Mouse (Mus musculus) midbrain, embryonic 14.5 days (tissue): ENCODE data around the gene Wdcp. TPM values are rescaled to one million over a fixed set of nuclear protein-coding genes. Genes with fewer than 3 reads are reported as not detected.
A peak's percentile ranks its signal among the peaks of the same experiment; 100 is the strongest.

ENCODE experiments used
- ATAC-seq: fragments of 200-750 bp; cut with Nextera tagmentation; 2 replicates; pipeline ENCODE4 v1.8.0; 2017; ENCODE audit warnings: moderate number of reproducible peaks, moderate library complexity; ENCODE audit not compliant: low FRiP score, low TSS enrichment
- DNase-seq: peaks from one replicate; pipeline ENCODE4 v3.0.0-alpha.2; 2015
- H3K27ac ChIP-seq: fragments of 300-500 bp; sonication (generic); replicated peaks from 2 replicates; pipeline ENCODE4 v1.5.1; 2014; ENCODE audit warnings: mild to moderate bottlenecking, low read depth, low read length, moderate library complexity
- H3K27me3 ChIP-seq: fragments of 300-500 bp; sonication (generic); 2 replicates; pipeline ENCODE4 v1.6.1; 2014; ENCODE audit warnings: low read length, control low read depth, mixed read lengths; ENCODE audit not compliant: control insufficient read depth, insufficient read depth
- H3K36me3 ChIP-seq: fragments of 300-500 bp; sonication (generic); 2 replicates; pipeline ENCODE4 v1.6.1; 2014; ENCODE audit warnings: low read length, control low read depth; ENCODE audit not compliant: control insufficient read depth, insufficient read depth
- H3K4me1 ChIP-seq: fragments of 300-500 bp; sonication (generic); 2 replicates; pipeline ENCODE4 v1.6.1; 2014; ENCODE audit warnings: mild to moderate bottlenecking, antibody characterized with exemption, low read length, control low read depth; ENCODE audit not compliant: control insufficient read depth, insufficient read depth
- H3K4me2 ChIP-seq: fragments of 300-500 bp; sonication (generic); 2 replicates; pipeline ENCODE4 v1.6.1; 2014; ENCODE audit warnings: mild to moderate bottlenecking, low read length, moderate library complexity
- H3K4me3 ChIP-seq: fragments of 300-500 bp; sonication (generic); replicated peaks from 2 replicates; pipeline ENCODE4 v1.5.1; 2014; ENCODE audit warnings: low read depth, low read length
- H3K9ac ChIP-seq: fragments of 300-500 bp; sonication (generic); replicated peaks from 2 replicates; pipeline ENCODE4 v1.6.1; 2014; ENCODE audit warnings: mild to moderate bottlenecking, low read length, moderate library complexity
- H3K9me3 ChIP-seq: fragments of 300-500 bp; sonication (generic); 2 replicates; pipeline ENCODE4 v1.6.1; 2016; ENCODE audit warnings: low read length, control low read depth, mixed read lengths; ENCODE audit not compliant: control insufficient read depth
- WGBS: fragments of 180-500 bp; shearing (Covaris S2); extraction: QIAGEN DNeasy Blood & Tissue Kit; methylation state at CpG from one replicate; pipeline ENCODE4 v1.1.7; 2014; 5-methylcytosine and 5-hydroxymethylcytosine counted together
- polyA plus RNA-seq: library from polyadenylated mRNA; unstranded; fragments of >200 nt; fragmentation: Nextera tagmentation; extraction: Ambion mirVana; gene quantifications from 2 replicates; pipeline ENCODE4 v1.2.1, GENCODE M21; 2014

Wdcp gene
- polyA plus RNA-seq, 1 experiment from 2014 or later, result 10.8 TPM

GRCm38 (mm10) chr12:4859241-4859914, 16.3 kb downstream of the Wdcp start:
- DNase-seq (peak; percentile 20), ATAC-seq (peak; percentile 69)
- H3K4me1 ChIP-seq, result no peaks in the 10 kb centered on the region

GRCm38 (mm10) chr12:4862672-4863071, 19.6 kb downstream of the Wdcp start:
- WGBS, result 91% methylated on average over 4 of the region's 4 CpGs

More at GRCm38 (mm10) chr12:4859241-4859914, 16.3 kb downstream of the Wdcp start:
- 36% methylated on average over 11 of the region's 11 CpGs for WGBS
- Histone ChIP-seq H3K9ac (no peak overlapping the region), H3K4me3 (no peak overlapping the region), H3K9me3 (no peaks in the 10 kb centered on the region), H3K27me3 (no peaks in the 10 kb centered on the region), H3K36me3 (peaks cover 10% of the 10 kb centered on the region; the same call in 1 of the 2 replicates), H3K27ac (peak overlapping the region; percentile 26; the same call in 1 of the 2 replicates), H3K4me2 (no peak overlapping the region)

GRCm38 (mm10) chr12:4863654-4864337, 20.7 kb downstream of the Wdcp start:
- Histone ChIP-seq H3K27ac (no peak overlapping the region), H3K27me3 (no peaks in the 10 kb centered on the region), H3K9ac (no peak overlapping the region), H3K4me1 (no peaks in the 10 kb centered on the region), H3K9me3 (no peaks in the 10 kb centered on the region), H3K36me3 (no peaks in the 10 kb centered on the region), H3K4me2 (no peak overlapping the region), H3K4me3 (no peak overlapping the region)
- DNase-seq (peak; percentile 37), ATAC-seq (no peak)
- 82% methylated on average over 4 of the region's 4 CpGs for WGBS

More at GRCm38 (mm10) chr12:4862672-4863071, 19.6 kb downstream of the Wdcp start:
- H3K27ac ChIP-seq, result no peak overlapping the region
- no peaks in the 10 kb centered on the region for H3K36me3 ChIP-seq
- H3K4me3 ChIP-seq, result no peak overlapping the region
- DNase-seq, result no peak
- no peaks in the 10 kb centered on the region for H3K27me3 ChIP-seq
- no peaks in the 10 kb centered on the region for H3K9me3 ChIP-seq
- no peak for ATAC-seq
- no peak overlapping the region for H3K9ac ChIP-seq
- H3K4me2 ChIP-seq, result no peak overlapping the region
- H3K4me1 ChIP-seq, result no peaks in the 10 kb centered on the region

GRCm38 (mm10) chr12:4864338-4864690, 21.2 kb downstream of the Wdcp start:
- H3K4me3 ChIP-seq, result no peak overlapping the region

GRCm38 (mm10) chr12:4868924-4869323, 25.8 kb downstream of the Wdcp start:
- DNase-seq (no peak), ATAC-seq (no peak)
- H3K4me3 ChIP-seq, result no peak overlapping the region
- peaks cover 4% of the 10 kb centered on the region; the same call in 1 of the 2 replicates for H3K4me1 ChIP-seq
- H3K9ac ChIP-seq, result no peak overlapping the region
- 82% methylated on average over 8 of the region's 8 CpGs for WGBS
- H3K27ac ChIP-seq, result no peak overlapping the region
- no peak overlapping the region for H3K4me2 ChIP-seq
- no peaks in the 10 kb centered on the region for H3K27me3 ChIP-seq
- no peaks in the 10 kb centered on the region for H3K9me3 ChIP-seq
- no peaks in the 10 kb centered on the region for H3K36me3 ChIP-seq

More at GRCm38 (mm10) chr12:4864338-4864690, 21.2 kb downstream of the Wdcp start:
- WGBS, result 75% methylated on average over 4 of the region's 4 CpGs
- Histone ChIP-seq H3K27ac (no peak overlapping the region), H3K9ac (no peak overlapping the region), H3K4me2 (no peak overlapping the region), H3K27me3 (no peaks in the 10 kb centered on the region), H3K9me3 (no peaks in the 10 kb centered on the region), H3K36me3 (no peaks in the 10 kb centered on the region), H3K4me1 (no peaks in the 10 kb centered on the region)
- ATAC-seq, result no peak
- no peak for DNase-seq

GRCm38 (mm10) chr12:4871260-4871659, 28.2 kb downstream of the Wdcp start:
- no peak for ATAC-seq
- no peaks in the 10 kb centered on the region for H3K36me3 ChIP-seq
- DNase-seq, result no peak
- no peaks in the 10 kb centered on the region for H3K27me3 ChIP-seq
- 92% methylated on average over 5 of the region's 5 CpGs for WGBS
- H3K9ac ChIP-seq, result no peak overlapping the region
- no peak overlapping the region for H3K27ac ChIP-seq
- no peaks in the 10 kb centered on the region for H3K9me3 ChIP-seq
- H3K4me3 ChIP-seq, result no peak overlapping the region
- no peak overlapping the region for H3K4me2 ChIP-seq
- peaks cover 11% of the 10 kb centered on the region; the same call in 1 of the 2 replicates for H3K4me1 ChIP-seq

GRCm38 (mm10) chr12:4872273-4872672, 29.2 kb downstream of the Wdcp start:
- WGBS, result 60% methylated on average over 4 of the region's 4 CpGs
- Histone ChIP-seq H3K4me2 (no peak overlapping the region), H3K9me3 (no peaks in the 10 kb centered on the region), H3K4me1 (peaks cover 11% of the 10 kb centered on the region; the same call in 1 of the 2 replicates), H3K4me3 (no peak overlapping the region), H3K27ac (no peak overlapping the region), H3K27me3 (no peaks in the 10 kb centered on the region), H3K36me3 (no peaks in the 10 kb centered on the region), H3K9ac (no peak overlapping the region)
- ATAC-seq (no peak), DNase-seq (no peak)

GRCm38 (mm10) chr12:4872983-4873477, 29.9 kb downstream of the Wdcp start:
- no peak for DNase-seq
- ATAC-seq, result no peak
- H3K4me1 ChIP-seq, result peaks cover 11% of the 10 kb centered on the region; the same call in 1 of the 2 replicates
- no peak overlapping the region for H3K9ac ChIP-seq
- no peaks in the 10 kb centered on the region for H3K36me3 ChIP-seq
- H3K27ac ChIP-seq, result no peak overlapping the region
- no peaks in the 10 kb centered on the region for H3K9me3 ChIP-seq
- WGBS, result 87% methylated on average over 5 of the region's 5 CpGs
- no peak overlapping the region for H3K4me2 ChIP-seq
- H3K4me3 ChIP-seq, result no peak overlapping the region
- no peaks in the 10 kb centered on the region for H3K27me3 ChIP-seq
